Mouse (Mus musculus) liver, embryonic 16.5 days (tissue): Measurements from ENCODE around the gene Sptbn1. TPM values are rescaled to one million over a fixed set of nuclear protein-coding genes. Genes with fewer than 3 reads are reported as not detected.

Experiments
- ATAC-seq: fragments of 200-750 bp; cut with Nextera tagmentation; 2 replicates; pipeline ENCODE4 v1.8.0; 2017; ENCODE audit warnings: low read depth, mild to moderate bottlenecking, moderate number of reproducible peaks, moderate library complexity
- H3K27ac ChIP-seq: fragments of 300-500 bp; sonication (generic); 2 replicates; pipeline ENCODE4 v1.5.1; 2014; ENCODE audit warnings: mild to moderate bottlenecking, low read length
- H3K27me3 ChIP-seq: fragments of 300-500 bp; sonication (generic); 2 replicates; pipeline ENCODE4 v1.6.1; 2014; ENCODE audit warnings: low read depth, low read length, mixed read lengths; ENCODE audit not compliant: control insufficient read depth, insufficient read depth
- H3K36me3 ChIP-seq: fragments of 300-500 bp; sonication (generic); 2 replicates; pipeline ENCODE4 v1.6.1; 2014; ENCODE audit warnings: mild to moderate bottlenecking; ENCODE audit not compliant: control insufficient read depth, insufficient read depth
- H3K4me1 ChIP-seq: fragments of 300-500 bp; sonication (generic); 2 replicates; pipeline ENCODE4 v1.6.1; 2014; ENCODE audit warnings: low read depth, low read length, mixed read lengths; ENCODE audit not compliant: control insufficient read depth
- H3K4me2 ChIP-seq: fragments of 300-500 bp; sonication (generic); 2 replicates; pipeline ENCODE4 v1.6.1; 2014; ENCODE audit warnings: low read depth, low read length, mixed read lengths
- H3K4me3 ChIP-seq: fragments of 300-500 bp; sonication (generic); 2 replicates; pipeline ENCODE4 v1.5.1; 2014; ENCODE audit warnings: low read depth, mild to moderate bottlenecking, low read length
- H3K9ac ChIP-seq: fragments of 300-500 bp; sonication (generic); 2 replicates; pipeline ENCODE4 v1.6.1; 2014; ENCODE audit warnings: low read depth, low read length
- H3K9me3 ChIP-seq: fragments of 300-500 bp; sonication (generic); replicated peaks from 2 replicates; pipeline ENCODE4 v1.6.1; 2016; ENCODE audit warnings: low read length; ENCODE audit not compliant: control insufficient read depth
- WGBS: fragments of 180-500 bp; shearing (Covaris S2); extraction: QIAGEN DNeasy Blood & Tissue Kit; methylation state at CpG from one replicate; pipeline ENCODE4 v1.1.7; 2014; ENCODE audit not compliant: insufficient replicate concordance; 5-methylcytosine and 5-hydroxymethylcytosine counted together
- polyA plus RNA-seq: library from polyadenylated mRNA; unstranded; fragments of >200 nt; fragmentation: Nextera tagmentation; extraction: Ambion mirVana; gene quantifications from 2 replicates; pipeline ENCODE4 v1.2.1, GENCODE M21; 2015

Gene Sptbn1
- polyA plus RNA-seq, 1 experiment from 2014 or later = 18.6 TPM

DNA sequence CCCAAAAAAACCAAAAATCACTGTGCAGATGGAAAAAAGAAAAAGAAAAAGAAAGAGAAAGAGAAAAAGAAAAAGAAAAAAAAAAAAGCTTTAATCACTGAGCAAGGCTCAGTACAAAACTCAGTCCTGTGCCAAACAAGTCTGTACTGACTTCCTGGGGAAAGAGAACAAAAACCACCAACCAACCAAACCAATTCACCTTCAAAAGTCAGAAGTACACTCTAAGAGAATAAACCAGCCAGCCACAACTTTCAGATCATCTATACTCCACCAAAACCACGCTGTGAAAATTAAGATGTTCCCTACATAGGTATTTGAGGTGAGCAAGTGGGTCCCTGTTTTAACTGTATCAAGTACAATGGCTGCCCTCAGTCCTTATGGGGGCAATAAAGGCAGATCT is 141.1 kb downstream of the Sptbn1 start:
- no peak overlapping the region for H3K27ac ChIP-seq
- no peak overlapping the region for H3K9ac ChIP-seq
- H3K36me3 ChIP-seq = peaks cover 5% of the 10 kb centered on the region; the same call in 1 of the 2 replicates
- no peaks in the 10 kb centered on the region for H3K9me3 ChIP-seq
- no peak overlapping the region for H3K4me3 ChIP-seq
- no peaks in the 10 kb centered on the region for H3K27me3 ChIP-seq
- no peak for ATAC-seq
- WGBS = 48% methylated on average over 1 of the region's 1 CpGs
- H3K4me1 ChIP-seq = no peaks in the 10 kb centered on the region
- no peak overlapping the region for H3K4me2 ChIP-seq

DNA sequence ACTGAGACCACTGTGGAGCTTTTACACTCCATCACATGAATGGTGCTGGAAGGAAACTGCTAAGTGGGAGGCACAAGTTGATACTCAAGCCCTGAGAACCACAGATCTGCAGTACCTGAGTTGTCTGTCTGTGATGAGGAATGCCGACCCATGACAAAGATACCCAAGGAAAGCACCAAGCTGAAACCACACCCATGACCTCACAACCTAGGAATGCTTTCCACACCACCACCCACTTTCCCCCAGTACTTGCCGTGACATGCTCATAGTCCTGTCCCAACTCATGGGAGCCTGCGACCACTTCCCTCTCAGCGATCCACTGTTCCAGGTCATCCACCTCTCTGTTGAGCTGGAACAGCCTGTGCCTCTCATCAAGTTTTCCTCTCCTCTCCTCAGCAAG is 149.9 kb downstream of the Sptbn1 start:
- Histone ChIP-seq H3K27me3 (no peaks in the 10 kb centered on the region), H3K4me1 (no peaks in the 10 kb centered on the region), H3K27ac (no peak overlapping the region), H3K9me3 (no peaks in the 10 kb centered on the region), H3K4me3 (no peak overlapping the region), H3K9ac (no peak overlapping the region), H3K4me2 (no peak overlapping the region), H3K36me3 (peaks cover 6% of the 10 kb centered on the region)
- no peak for ATAC-seq
- WGBS = 78% methylated on average over 4 of the region's 4 CpGs

DNA sequence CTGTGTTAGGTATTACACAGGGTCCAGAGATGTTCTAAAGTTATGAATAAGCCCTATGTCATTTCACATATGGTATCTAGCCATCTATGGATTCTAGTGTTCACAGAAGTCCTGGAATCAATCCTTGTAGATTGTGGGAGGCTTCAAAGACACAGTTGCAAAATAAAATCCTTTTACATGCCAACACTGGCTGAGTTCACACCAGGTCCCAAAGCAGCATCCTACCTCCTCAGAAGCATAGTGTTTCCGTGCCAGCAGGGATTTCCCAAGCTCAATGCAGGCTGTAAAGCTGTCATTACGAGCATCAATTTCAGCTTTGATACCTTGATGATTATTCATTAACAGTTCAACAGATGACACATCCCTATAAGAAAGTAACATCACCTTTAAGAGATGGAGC is 154.3 kb downstream of the Sptbn1 start:
- no peaks in the 10 kb centered on the region for H3K9me3 ChIP-seq
- no peak overlapping the region for H3K4me2 ChIP-seq
- ATAC-seq = no peak
- no peaks in the 10 kb centered on the region for H3K27me3 ChIP-seq
- no peak overlapping the region for H3K27ac ChIP-seq
- no peaks in the 10 kb centered on the region for H3K4me1 ChIP-seq
- no peak overlapping the region for H3K9ac ChIP-seq
- H3K4me3 ChIP-seq = no peak overlapping the region
- 66% methylated on average over 2 of the region's 2 CpGs for WGBS
- peaks cover 6% of the 10 kb centered on the region for H3K36me3 ChIP-seq

DNA sequence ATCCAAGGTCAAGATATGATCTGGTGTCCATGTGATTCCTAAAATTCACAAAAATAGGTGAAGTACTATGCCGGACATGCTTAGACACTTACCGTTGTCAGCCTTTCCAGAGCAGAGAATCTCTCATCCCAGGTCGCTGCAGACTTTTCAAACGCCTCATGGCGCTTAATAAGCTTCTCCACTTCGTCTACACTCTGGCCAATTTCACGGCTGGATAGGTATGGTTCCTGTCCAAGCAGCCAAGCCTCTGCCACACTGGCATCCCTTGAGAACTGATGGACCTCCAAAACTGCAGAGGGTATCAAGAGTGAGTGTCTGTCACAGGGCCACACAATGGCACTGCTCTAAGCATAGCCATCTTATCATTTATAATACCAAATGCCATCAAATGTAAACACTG is 157.3 kb downstream of the Sptbn1 start:
- Histone ChIP-seq H3K4me2 (no peak overlapping the region), H3K4me3 (no peak overlapping the region), H3K9ac (no peak overlapping the region), H3K9me3 (no peaks in the 10 kb centered on the region), H3K27me3 (no peaks in the 10 kb centered on the region), H3K36me3 (no peaks in the 10 kb centered on the region; the same call in 1 of the 2 replicates), H3K27ac (no peak overlapping the region), H3K4me1 (no peaks in the 10 kb centered on the region)
- 78% methylated on average over 7 of the region's 7 CpGs for WGBS
- ATAC-seq = no peak

DNA sequence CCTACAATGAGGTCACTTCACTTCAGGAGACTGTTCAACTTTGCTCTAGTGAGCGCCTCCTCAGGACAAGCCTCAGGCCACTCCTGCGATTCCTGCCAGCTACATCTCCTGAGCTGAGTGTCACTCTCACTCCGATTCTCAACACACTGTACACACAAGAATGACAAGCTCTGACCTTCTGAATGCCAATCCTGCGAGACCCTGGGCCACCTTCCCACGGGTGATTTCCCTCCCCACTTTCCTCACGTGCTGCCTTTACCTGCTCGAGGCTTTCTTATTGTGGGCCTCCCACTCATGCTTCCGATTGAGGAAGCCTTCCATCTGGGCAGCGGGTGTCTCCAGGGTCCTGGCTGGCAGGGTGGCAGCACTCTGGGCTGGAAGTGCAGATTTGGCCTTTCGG is 163.8 kb downstream of the Sptbn1 start:
- 74% methylated on average over 10 of the region's 10 CpGs for WGBS
- no peaks in the 10 kb centered on the region for H3K4me1 ChIP-seq
- no peak overlapping the region for H3K4me2 ChIP-seq
- H3K27me3 ChIP-seq = no peaks in the 10 kb centered on the region
- H3K9me3 ChIP-seq = no peaks in the 10 kb centered on the region
- no peak for ATAC-seq
- no peak overlapping the region for H3K9ac ChIP-seq
- H3K4me3 ChIP-seq = no peak overlapping the region
- no peak overlapping the region for H3K27ac ChIP-seq
- peaks cover 9% of the 10 kb centered on the region for H3K36me3 ChIP-seq

DNA sequence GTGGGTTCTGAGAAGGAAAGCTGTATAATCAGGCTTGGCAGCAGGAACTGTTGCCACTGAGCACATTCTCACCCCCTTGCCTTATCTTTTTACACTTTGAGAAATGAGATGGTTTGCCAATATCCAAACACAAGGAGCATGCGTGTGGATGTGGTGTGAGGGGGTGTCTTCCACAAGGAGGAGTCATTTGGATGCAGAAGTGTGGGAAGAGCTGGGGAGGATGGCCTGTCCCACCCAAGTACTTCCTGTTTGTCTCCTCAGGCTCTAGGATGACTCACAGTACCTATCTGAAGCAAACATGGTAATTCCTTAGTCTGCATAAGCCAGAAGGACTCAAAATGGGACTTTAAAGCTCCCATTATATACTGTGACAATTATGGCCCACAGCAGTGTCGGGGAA is 165.4 kb downstream of the Sptbn1 start:
- Histone ChIP-seq H3K4me3 (no peak overlapping the region), H3K27ac (no peak overlapping the region), H3K4me2 (no peak overlapping the region), H3K27me3 (no peaks in the 10 kb centered on the region), H3K9me3 (no peaks in the 10 kb centered on the region), H3K36me3 (peaks cover 12% of the 10 kb centered on the region), H3K4me1 (no peaks in the 10 kb centered on the region), H3K9ac (no peak overlapping the region)
- WGBS = 59% methylated on average over 2 of the region's 2 CpGs
- 0 out of 2 replicates have a peak, but pooled peaks have one; percentile 27 for ATAC-seq

DNA sequence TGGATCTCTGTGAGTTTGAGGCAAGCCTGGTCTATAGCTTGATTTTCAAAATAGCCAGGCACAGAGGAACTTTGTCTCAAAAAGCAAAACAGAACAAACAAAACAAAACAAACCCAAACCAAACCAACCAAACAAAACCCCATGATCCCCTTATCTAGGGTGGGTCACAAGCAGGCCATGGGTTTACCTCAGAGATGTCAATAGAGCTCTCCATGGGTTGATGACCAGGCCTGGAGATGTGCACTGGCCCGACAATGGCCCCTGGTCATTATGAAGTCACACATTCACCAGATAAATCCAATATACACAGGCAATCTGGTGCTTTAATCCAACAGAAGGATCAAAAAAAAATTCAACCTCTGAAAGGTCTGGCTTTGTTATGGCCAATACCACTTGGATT is 166.2 kb downstream of the Sptbn1 start:
- H3K4me2 ChIP-seq = no peak overlapping the region
- peaks cover 16% of the 10 kb centered on the region for H3K36me3 ChIP-seq
- no peak overlapping the region for H3K9ac ChIP-seq
- H3K27me3 ChIP-seq = no peaks in the 10 kb centered on the region
- 49% methylated on average over 1 of the region's 1 CpGs for WGBS
- H3K9me3 ChIP-seq = no peaks in the 10 kb centered on the region
- no peak overlapping the region for H3K4me3 ChIP-seq
- no peaks in the 10 kb centered on the region for H3K4me1 ChIP-seq
- ATAC-seq = no peak
- no peak overlapping the region for H3K27ac ChIP-seq

DNA sequence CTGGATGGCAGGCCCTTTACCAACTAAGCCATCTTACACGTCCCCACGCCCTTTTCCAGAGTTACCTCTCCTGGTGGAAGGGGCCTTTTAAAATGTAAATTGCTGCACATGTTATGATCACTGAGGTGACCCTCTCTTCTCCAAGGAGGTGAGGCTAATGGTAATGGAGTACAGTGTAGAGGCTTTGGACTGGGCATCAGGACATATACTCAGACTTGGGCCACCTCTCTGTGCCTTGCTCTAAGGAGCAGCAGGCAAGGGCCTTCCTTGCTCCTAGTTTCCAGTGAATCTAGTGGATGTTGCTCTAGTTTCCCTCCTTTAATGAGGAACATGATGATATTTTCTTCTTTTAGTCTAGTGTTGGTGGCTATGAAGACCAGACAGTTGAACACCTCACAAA is 166.8 kb downstream of the Sptbn1 start:
- Histone ChIP-seq H3K4me1 (no peaks in the 10 kb centered on the region), H3K4me3 (no peak overlapping the region), H3K9me3 (no peaks in the 10 kb centered on the region), H3K36me3 (peaks cover 16% of the 10 kb centered on the region), H3K27me3 (no peaks in the 10 kb centered on the region), H3K9ac (no peak overlapping the region), H3K27ac (no peak overlapping the region), H3K4me2 (no peak overlapping the region)
- ATAC-seq = no peak
- WGBS = 72% methylated on average over 2 of the region's 2 CpGs

DNA sequence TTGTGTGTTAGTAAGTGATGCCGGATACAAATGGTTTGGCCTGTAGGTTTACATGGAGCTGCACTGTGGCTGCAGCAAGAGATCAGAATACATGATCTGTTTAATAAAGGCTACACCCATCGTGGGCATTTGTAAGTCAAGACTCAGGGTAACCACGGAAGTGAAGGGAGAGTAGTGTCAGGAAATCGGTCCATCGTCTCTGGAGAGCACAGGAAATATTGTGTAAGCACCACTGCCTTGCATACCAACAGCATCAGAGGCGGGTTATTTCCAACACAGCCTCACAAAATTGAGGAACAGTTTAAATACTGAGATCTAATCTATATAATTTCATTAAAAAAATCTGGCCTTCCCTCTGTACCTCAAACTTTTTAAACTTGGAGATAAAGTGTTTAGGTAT is 168.1 kb downstream of the Sptbn1 start:
- Histone ChIP-seq H3K27me3 (no peaks in the 10 kb centered on the region), H3K36me3 (peaks cover 16% of the 10 kb centered on the region), H3K4me2 (no peak overlapping the region), H3K27ac (no peak overlapping the region), H3K9me3 (no peaks in the 10 kb centered on the region), H3K4me3 (no peak overlapping the region), H3K4me1 (no peaks in the 10 kb centered on the region), H3K9ac (no peak overlapping the region)
- 31% methylated on average over 6 of the region's 6 CpGs for WGBS
- no peak for ATAC-seq
